Mouse (Mus musculus) liver, adult 2 months (tissue): ENCODE data around the gene Gnl3l. TPM values are rescaled to one million over a fixed set of nuclear protein-coding genes. Genes with fewer than 3 reads are reported as not detected.

Source experiments
- DNase-seq: peaks from one replicate; pipeline ENCODE4 v3.0.0-alpha.2; 2011; ENCODE audit warnings: low read depth, low spot score; ENCODE audit errors: extremely low read depth
- H3K27ac ChIP-seq: fragments of 200-500 bp; replicated peaks from 2 replicates; pipeline ENCODE4 v1.5.1; 2012; ENCODE audit warnings: low read depth, mild to moderate bottlenecking, control low read depth, inconsistent platforms, low read length; ENCODE audit not compliant: insufficient read depth
- H3K27me3 ChIP-seq: fragments of 200-500 bp; 2 replicates; pipeline ENCODE4 v1.6.1; 2012; ENCODE audit warnings: mild to moderate bottlenecking, moderate library complexity, low read length, inconsistent platforms; ENCODE audit not compliant: control insufficient read depth, insufficient read depth
- H3K36me3 ChIP-seq: fragments of 200-500 bp; 2 replicates; pipeline ENCODE4 v1.6.1; 2012; ENCODE audit warnings: low read length, inconsistent platforms; ENCODE audit not compliant: control insufficient read depth, insufficient read depth
- H3K4me1 ChIP-seq: fragments of 200-500 bp; 2 replicates; pipeline ENCODE4 v1.6.1; 2011; ENCODE audit warnings: low read length; ENCODE audit not compliant: control insufficient read depth, insufficient read depth
- H3K4me3 ChIP-seq: fragments of 200-500 bp; 2 replicates; pipeline ENCODE4 v1.5.1; 2011; ENCODE audit warnings: low read depth, mild to moderate bottlenecking, control low read depth, low read length, moderate library complexity; ENCODE audit not compliant: insufficient read depth
- H3K79me2 ChIP-seq: fragments of 200-500 bp; 2 replicates; pipeline ENCODE4 v1.6.1; 2012; ENCODE audit warnings: inconsistent platforms, mild to moderate bottlenecking, low read length, moderate library complexity; ENCODE audit not compliant: control insufficient read depth, insufficient read depth
- H3K9ac ChIP-seq: fragments of 200-500 bp; 2 replicates; pipeline ENCODE4 v1.6.1; 2012; ENCODE audit warnings: low read depth, mild to moderate bottlenecking, control low read depth, inconsistent platforms, low read length
- CTCF ChIP-seq: fragments of 200-500 bp; IDR thresholded peaks from 2 replicates; pipeline ENCODE4 v1.5.1; 2011; ENCODE audit warnings: low read depth, low read length, control low read depth
- POLR2A ChIP-seq: fragments of 200-500 bp; IDR thresholded peaks from 2 replicates; pipeline ENCODE4 v1.6.1; 2011; ENCODE audit warnings: low read length, control low read depth; ENCODE audit not compliant: insufficient read depth; ENCODE audit errors: extremely low read depth
- WGBS: fragments of 180-500 bp; shearing (Covaris S2); methylation state at CpG from one replicate; pipeline ENCODE4 v1.1.7; 2018; 5-methylcytosine and 5-hydroxymethylcytosine counted together
- polyA plus RNA-seq: library from polyadenylated mRNA; depleted of rRNA; stranded (reverse); fragments of >200 nt; gene quantifications from 2 replicates; pipeline ENCODE4 v1.2.3, GENCODE M21; 2012
- total RNA-seq: library from RNA; depleted of rRNA; stranded (reverse); fragments of >200 nt; gene quantifications from 2 replicates; pipeline ENCODE4 v1.2.3, GENCODE M21; 2014

Gene Gnl3l
- total and polyA plus RNA-seq, 2 experiments: 4.3 to 13.2 TPM

DNA sequence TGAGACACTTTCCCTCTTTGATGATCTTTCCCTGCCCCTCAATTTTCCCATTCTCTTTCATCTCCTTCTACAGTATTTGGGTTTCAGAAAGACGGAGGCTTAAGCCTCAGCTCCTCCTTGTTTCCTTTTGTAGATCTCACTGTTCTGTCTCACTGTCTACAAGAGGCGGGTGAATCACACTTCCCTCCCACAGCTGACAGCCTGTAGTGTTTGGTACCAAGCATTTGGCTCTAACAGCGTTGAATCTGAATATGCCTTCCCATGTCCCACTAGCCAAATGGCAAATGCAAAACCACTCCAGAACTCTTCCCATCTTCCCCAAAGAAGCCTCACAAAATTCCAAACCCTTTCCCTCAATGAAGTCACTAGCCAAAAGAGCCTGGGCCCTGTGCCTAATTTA, 20.3 kb downstream of the Gnl3l start:
- no peak overlapping the region for H3K9ac ChIP-seq
- H3K4me3 ChIP-seq: no peak overlapping the region
- no peak for DNase-seq
- WGBS: 100% methylated on average over 3 of the region's 3 CpGs
- no peaks in the 10 kb centered on the region for H3K27me3 ChIP-seq
- H3K36me3 ChIP-seq: peaks cover 15% of the 10 kb centered on the region
- H3K4me1 ChIP-seq: no peaks in the 10 kb centered on the region
- no peak overlapping the region for H3K27ac ChIP-seq
- TF ChIP-seq POLR2A (no peak), CTCF (no peak)
- no peaks in the 10 kb centered on the region for H3K79me2 ChIP-seq

DNA sequence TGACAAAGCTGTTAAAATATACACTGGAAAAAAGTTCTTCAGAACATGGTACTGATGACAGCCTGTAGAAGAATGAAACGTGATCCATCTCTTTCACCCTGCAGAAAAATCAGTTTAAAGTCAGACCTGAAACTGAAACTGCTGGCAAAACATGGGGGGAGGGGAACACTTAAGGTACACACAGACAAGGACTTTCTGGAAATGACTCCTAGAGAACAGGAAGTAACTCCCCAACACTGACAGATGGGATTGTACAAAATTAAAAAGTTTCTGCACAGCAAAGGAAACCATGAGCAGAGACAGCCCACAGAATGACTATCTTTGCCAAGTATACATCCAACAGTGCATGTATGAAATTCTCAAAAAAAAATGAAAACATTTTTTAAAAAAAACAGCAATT, 35.5 kb downstream of the Gnl3l start:
- no peak for DNase-seq
- no peak overlapping the region for H3K27ac ChIP-seq
- TF ChIP-seq POLR2A: no peak
- TF ChIP-seq CTCF: no peak
- H3K79me2 ChIP-seq: no peaks in the 10 kb centered on the region
- peaks cover 5% of the 10 kb centered on the region; the same call in 1 of the 2 replicates for H3K36me3 ChIP-seq
- no peak overlapping the region for H3K4me3 ChIP-seq
- H3K27me3 ChIP-seq: no peaks in the 10 kb centered on the region
- H3K4me1 ChIP-seq: no peaks in the 10 kb centered on the region
- H3K9ac ChIP-seq: no peak overlapping the region
- 55% methylated on average over 1 of the region's 1 CpGs for WGBS

DNA sequence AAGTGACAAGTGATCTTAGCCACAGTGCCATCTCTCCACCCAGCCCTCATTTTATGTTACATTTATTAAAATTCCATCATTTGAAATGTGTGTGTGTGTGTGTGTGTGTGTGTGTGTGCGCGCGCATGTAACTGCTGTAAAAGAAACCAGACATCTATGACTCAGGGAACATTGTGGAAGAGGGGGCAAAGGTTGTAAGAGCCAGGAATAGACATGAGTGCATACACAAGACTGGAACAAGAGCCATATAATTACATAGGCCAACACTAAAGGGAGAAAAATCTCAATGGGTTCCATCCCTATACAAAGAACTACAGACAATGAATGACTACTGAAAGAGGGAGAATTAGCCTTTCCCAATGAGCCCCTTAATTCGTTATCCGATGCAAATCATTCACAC, 41.7 kb downstream of the Gnl3l start:
- no peaks in the 10 kb centered on the region for H3K4me1 ChIP-seq
- no peak for TF ChIP-seq POLR2A
- no peak for TF ChIP-seq CTCF
- H3K27me3 ChIP-seq: no peaks in the 10 kb centered on the region
- no peak overlapping the region for H3K27ac ChIP-seq
- no peaks in the 10 kb centered on the region for H3K36me3 ChIP-seq
- H3K79me2 ChIP-seq: no peaks in the 10 kb centered on the region
- no peak overlapping the region for H3K4me3 ChIP-seq
- 93% methylated on average over 5 of the region's 5 CpGs for WGBS
- H3K9ac ChIP-seq: no peak overlapping the region
- no peak for DNase-seq

DNA sequence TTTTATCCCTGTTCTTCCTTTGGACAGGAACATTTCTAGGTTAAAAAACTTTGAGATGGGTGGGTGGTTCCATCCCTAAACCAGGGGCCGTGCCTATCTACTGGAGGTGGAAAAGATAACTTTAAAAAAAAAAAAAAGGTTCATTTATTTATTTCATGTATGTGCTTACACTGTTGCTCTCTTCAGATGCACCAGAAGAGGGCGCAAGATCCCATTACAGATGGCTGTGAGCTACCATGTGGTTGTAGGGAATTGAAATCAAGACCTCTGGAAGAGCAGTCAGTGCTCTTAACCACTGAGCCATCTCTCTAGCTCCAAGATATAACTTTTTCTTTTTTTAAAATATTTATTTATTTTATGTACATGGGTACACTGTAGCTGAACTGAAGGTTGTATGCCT, 54.1 kb downstream of the Gnl3l start:
- peak; percentile 4 for DNase-seq
- H3K36me3 ChIP-seq: no peaks in the 10 kb centered on the region
- no peaks in the 10 kb centered on the region for H3K4me1 ChIP-seq
- no peak overlapping the region for H3K27ac ChIP-seq
- no peaks in the 10 kb centered on the region for H3K79me2 ChIP-seq
- TF ChIP-seq POLR2A: no peak
- 0 out of 2 replicates have a peak, but pooled peaks have one; percentile 4 for TF ChIP-seq CTCF
- no peaks in the 10 kb centered on the region for H3K27me3 ChIP-seq
- no peak overlapping the region for H3K9ac ChIP-seq
- no peak overlapping the region for H3K4me3 ChIP-seq
- WGBS: 17% methylated on average over 2 of the region's 2 CpGs

DNA sequence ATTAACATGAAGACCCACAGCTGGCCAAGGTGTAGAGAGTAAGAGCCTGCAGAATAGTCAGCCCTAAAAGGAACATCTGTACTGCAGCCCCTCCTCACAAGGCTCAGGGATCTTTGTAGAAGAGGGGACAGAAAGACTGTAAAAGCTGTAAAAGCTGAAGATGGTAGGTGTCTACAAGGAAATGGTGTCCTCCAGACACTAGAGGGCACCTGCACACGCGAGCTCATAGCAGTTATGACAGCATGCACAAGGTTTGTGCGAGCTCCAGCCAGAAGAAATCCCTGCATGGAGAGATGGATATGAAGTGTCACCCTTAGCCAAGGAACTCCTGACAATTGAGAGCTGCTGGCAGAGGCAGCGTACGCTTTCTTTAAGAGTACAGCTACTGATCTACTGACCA, 56.4 kb downstream of the Gnl3l start:
- Histone ChIP-seq H3K36me3 (no peaks in the 10 kb centered on the region), H3K4me3 (no peak overlapping the region), H3K27me3 (no peaks in the 10 kb centered on the region), H3K27ac (no peak overlapping the region), H3K4me1 (no peaks in the 10 kb centered on the region), H3K9ac (no peak overlapping the region), H3K79me2 (no peaks in the 10 kb centered on the region)
- TF ChIP-seq POLR2A (no peak), CTCF (peak; percentile 31; the same call in 1 of the 2 replicates)
- no peak for DNase-seq
- 63% methylated on average over 5 of the region's 5 CpGs for WGBS

DNA sequence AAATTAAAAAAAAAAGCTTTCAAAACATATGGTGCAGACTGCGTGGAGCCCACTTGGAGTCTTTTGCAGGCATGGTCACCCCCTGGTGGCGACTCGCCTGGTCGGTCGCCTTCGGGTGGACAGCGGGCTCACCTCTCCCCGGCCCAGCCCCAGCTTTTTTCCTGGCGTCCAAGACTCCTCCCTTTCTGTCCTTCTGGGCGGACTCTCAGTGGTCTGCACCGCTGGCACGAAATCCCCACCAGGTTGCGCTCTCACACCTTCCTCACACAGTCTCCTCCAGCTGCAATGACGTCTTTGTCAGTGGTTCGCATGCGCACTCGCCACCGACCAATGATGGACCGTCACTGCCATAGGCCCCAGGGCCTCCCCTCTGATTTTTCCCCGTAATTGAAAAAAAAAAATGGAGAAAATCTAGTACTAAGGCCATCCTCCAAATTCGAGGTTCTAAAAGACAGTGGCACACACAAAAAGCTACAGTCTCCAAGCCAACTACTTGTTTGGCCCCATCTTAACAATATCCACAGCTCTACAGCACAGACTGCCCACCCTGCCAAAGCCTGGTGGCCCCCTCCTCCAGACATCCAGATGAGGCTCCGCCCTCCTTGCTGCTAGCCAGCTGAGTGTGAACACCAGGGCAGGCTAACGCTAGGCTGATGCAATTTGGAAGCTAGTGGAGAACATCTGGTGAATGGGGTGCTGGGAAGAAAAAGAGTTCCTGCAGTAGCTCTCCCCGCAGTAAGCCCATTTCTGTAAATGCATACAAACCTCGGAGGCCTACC, 60.4 kb downstream of the Gnl3l start:
- Histone ChIP-seq H3K9ac (no peak overlapping the region; the same call in 1 of the 2 replicates), H3K4me3 (peak overlapping the region; percentile 40; the same call in 1 of the 2 replicates), H3K4me1 (no peaks in the 10 kb centered on the region), H3K27ac (no peak overlapping the region), H3K79me2 (no peaks in the 10 kb centered on the region), H3K27me3 (no peaks in the 10 kb centered on the region), H3K36me3 (no peaks in the 10 kb centered on the region)
- peak; percentile 22 for DNase-seq
- peak; percentile 42 for TF ChIP-seq CTCF
- no peak for TF ChIP-seq POLR2A
- WGBS: 11% methylated on average over 25 of the region's 25 CpGs
